Mouse (Mus musculus) G1E (cell line): ENCODE measurements around the gene Spag9.

Experiments used
- CTCF ChIP-seq: IDR thresholded peaks from 2 replicates; pipeline ENCODE4 v1.5.1; 2012; ENCODE audit warnings: low read depth, low read length, inconsistent platforms, mixed read lengths
- GATA1 ChIP-seq: IDR thresholded peaks from 2 replicates; pipeline ENCODE4 v1.6.1; 2012; ENCODE audit warnings: borderline replicate concordance, low read length, inconsistent platforms, mixed read lengths

- TF ChIP-seq CTCF (no peak), GATA1 (no peak)
Observed at GRCm38 (mm10) chr11:93997141-93997775, 1.4 kb downstream of the Spag9 start.
